Mouse (Mus musculus): Measurements from ENCODE around the gene Myct1.

Gene Myct1

GRCm38 (mm10) chr10:5626268-5626667 is 32.7 kb downstream of the Myct1 start:
- DNase-seq = no peak

- no peak for DNase-seq
Observed at GRCm38 (mm10) chr10:5633672-5634200, 40.2 kb downstream of the Myct1 start.

GRCm38 (mm10) chr10:5634336-5634735 is 40.8 kb downstream of the Myct1 start:
- no peak for DNase-seq

GRCm38 (mm10) chr10:5637322-5637721 is 43.7 kb downstream of the Myct1 start:
- no peak for DNase-seq

- DNase-seq = no peak
Observed at GRCm38 (mm10) chr10:5639112-5639511, 45.5 kb downstream of the Myct1 start, which contains the start of gene Vip. Gene Vip (plus strand): TSS chr10:5639218.

Data from heart, adult 11 months (tissue).